Mouse (Mus musculus) kidney, embryonic 15.5 days (tissue): ENCODE data around the gene Morn3. TPM values are rescaled to one million over a fixed set of nuclear protein-coding genes. Genes with fewer than 3 reads are reported as not detected.
A peak's percentile ranks its signal among the peaks of the same experiment; 100 is the strongest.

ENCODE experiments used
- ATAC-seq: fragments of 200-750 bp; cut with Nextera tagmentation; replicated peaks from 2 replicates; pipeline ENCODE4 v1.8.0; 2017; ENCODE audit warnings: moderate TSS enrichment; ENCODE audit not compliant: low FRiP score
- H3K27ac ChIP-seq: fragments of 300-500 bp; sonication (generic); 2 replicates; pipeline ENCODE4 v1.5.1; 2015; ENCODE audit warnings: mild to moderate bottlenecking, inconsistent platforms
- H3K27me3 ChIP-seq: fragments of 300-500 bp; sonication (generic); 2 replicates; pipeline ENCODE4 v1.6.1; 2015; ENCODE audit warnings: inconsistent platforms
- H3K36me3 ChIP-seq: fragments of 300-500 bp; sonication (generic); 2 replicates; pipeline ENCODE4 v1.6.1; 2015; ENCODE audit warnings: inconsistent platforms
- H3K4me1 ChIP-seq: fragments of 300-500 bp; sonication (generic); 2 replicates; pipeline ENCODE4 v1.6.1; 2015; ENCODE audit warnings: inconsistent platforms
- H3K4me2 ChIP-seq: fragments of 300-500 bp; sonication (generic); 2 replicates; pipeline ENCODE4 v1.6.1; 2015; ENCODE audit warnings: moderate library complexity, mild to moderate bottlenecking, inconsistent platforms
- H3K4me3 ChIP-seq: fragments of 300-500 bp; sonication (generic); replicated peaks from 2 replicates; pipeline ENCODE4 v1.5.1; 2015; ENCODE audit warnings: mild to moderate bottlenecking, inconsistent platforms
- H3K9ac ChIP-seq: fragments of 300-500 bp; sonication (generic); 2 replicates; pipeline ENCODE4 v1.6.1; 2015; ENCODE audit warnings: mild to moderate bottlenecking, inconsistent platforms
- H3K9me3 ChIP-seq: fragments of 300-500 bp; sonication (generic); replicated peaks from 2 replicates; pipeline ENCODE4 v1.6.1; 2016; ENCODE audit warnings: inconsistent platforms
- WGBS: fragments of 180-500 bp; shearing (Covaris S2); methylation state at CpG from one replicate; pipeline ENCODE4 v1.1.7; 2015; ENCODE audit warnings: mixed read lengths; 5-methylcytosine and 5-hydroxymethylcytosine counted together
- polyA plus RNA-seq: library from polyadenylated mRNA; unstranded; fragments of >200 nt; fragmentation: Nextera tagmentation; extraction: Ambion mirVana; gene quantifications from 2 replicates; pipeline ENCODE4 v1.2.1, GENCODE M21; 2015

Morn3 gene
- polyA plus RNA-seq, 1 experiment from 2014 or later, result 0.26 TPM

DNA sequence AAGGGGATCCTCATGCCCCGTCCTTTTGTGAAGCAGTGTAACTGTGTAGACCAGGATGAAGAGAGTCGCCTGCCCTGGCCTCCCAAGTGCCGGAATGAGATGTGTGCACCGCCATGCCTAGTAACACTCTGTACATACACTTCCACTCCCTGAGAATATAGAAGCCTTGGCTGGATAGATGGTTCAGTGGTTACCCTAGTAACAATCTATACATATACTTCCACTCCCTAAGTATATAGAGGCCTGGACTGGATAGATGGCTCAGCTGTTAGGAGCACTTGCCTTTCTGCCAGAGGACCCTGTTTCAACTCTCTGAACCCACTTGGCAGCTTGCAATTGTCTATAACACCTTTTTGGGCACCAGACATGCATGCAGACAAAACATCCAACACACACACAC, 11.7 kb downstream of the Morn3 start:
- Histone ChIP-seq H3K36me3 (peaks cover 25% of the 10 kb centered on the region), H3K9me3 (no peaks in the 10 kb centered on the region), H3K9ac (no peak overlapping the region), H3K27me3 (no peaks in the 10 kb centered on the region), H3K4me2 (no peak overlapping the region), H3K4me3 (no peak overlapping the region), H3K27ac (peak overlapping the region; percentile 42; the same call in 1 of the 2 replicates), H3K4me1 (peaks cover 11% of the 10 kb centered on the region)
- no peak for ATAC-seq
- WGBS, result 85% methylated on average over 4 of the region's 4 CpGs

DNA sequence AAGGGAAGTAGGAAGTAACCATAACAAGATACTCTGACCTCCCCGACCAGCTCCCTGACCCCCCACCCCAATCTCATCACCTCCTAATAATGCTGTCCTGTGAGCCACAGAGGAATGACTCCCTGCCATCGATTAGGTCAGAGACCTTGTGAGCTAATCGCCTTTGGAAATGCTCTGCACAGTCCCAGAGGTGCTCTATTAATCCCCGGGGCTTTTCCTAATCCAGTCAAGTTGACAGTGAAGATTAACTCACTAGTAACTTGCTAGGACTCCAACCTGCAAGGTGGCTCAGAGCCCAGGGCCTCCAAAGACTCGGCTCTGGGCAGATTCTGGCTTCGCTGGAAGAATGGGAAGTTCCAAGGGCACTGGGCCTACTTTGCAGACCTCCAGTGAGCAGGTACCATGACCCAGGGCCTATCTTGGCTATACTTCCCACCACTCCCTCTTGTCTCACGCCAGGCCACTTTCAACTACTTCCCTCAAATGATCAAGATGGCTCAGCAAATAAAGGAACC, 13.1 kb downstream of the Morn3 start:
- Histone ChIP-seq H3K4me1 (peaks cover under 1% of the 10 kb centered on the region), H3K27ac (no peak overlapping the region), H3K4me3 (no peak overlapping the region), H3K27me3 (no peaks in the 10 kb centered on the region), H3K4me2 (no peak overlapping the region), H3K9me3 (no peaks in the 10 kb centered on the region), H3K36me3 (peaks cover 37% of the 10 kb centered on the region), H3K9ac (no peak overlapping the region)
- no peak for ATAC-seq
- WGBS, result 74% methylated on average over 7 of the region's 7 CpGs

DNA sequence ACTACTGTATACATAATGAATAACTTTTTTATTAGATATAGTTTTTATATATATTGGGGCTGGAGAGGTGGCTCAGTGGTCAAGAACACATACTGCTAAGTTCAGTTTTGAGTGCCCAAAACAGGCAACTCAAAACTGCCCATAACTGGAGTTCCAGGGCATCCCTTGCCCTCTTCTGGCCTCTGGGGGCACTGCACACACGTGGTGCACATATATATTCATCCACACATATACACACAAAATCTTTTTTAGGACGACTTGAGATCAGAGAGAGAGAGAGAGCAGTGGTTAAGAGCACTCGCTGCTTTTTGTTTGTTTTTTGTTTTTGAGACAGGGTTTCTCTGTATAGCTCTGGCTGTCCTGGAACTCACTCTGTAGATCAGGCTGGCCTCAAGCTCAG, 15.5 kb downstream of the Morn3 start:
- WGBS, result 88% methylated on average over 3 of the region's 3 CpGs
- ATAC-seq, result no peak
- H3K27me3 ChIP-seq, result no peaks in the 10 kb centered on the region
- H3K9me3 ChIP-seq, result no peaks in the 10 kb centered on the region
- no peak overlapping the region for H3K4me2 ChIP-seq
- H3K4me1 ChIP-seq, result peaks cover 11% of the 10 kb centered on the region
- H3K9ac ChIP-seq, result no peak overlapping the region
- no peak overlapping the region for H3K4me3 ChIP-seq
- H3K36me3 ChIP-seq, result peaks cover 37% of the 10 kb centered on the region
- H3K27ac ChIP-seq, result no peak overlapping the region

DNA sequence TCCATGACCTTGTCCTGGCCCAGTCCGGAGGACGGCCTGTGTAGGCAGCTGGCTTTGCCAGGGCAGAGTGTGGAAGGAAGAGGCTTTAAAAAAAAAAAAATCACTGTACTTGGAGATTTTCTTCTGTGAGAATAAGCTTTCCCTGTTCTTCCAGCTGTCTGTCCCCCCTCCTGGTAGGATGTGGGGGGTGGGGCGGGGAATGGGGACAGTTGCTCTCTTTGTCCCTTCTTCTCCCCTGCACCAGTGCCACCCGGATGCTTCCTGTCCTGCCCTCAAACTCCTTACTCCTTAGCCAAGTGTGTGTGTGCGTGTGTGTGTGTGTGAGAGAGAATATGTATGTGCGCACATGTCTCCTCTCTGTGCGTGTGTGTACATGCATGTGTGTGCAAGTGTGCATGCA, 17.1 kb downstream of the Morn3 start:
- WGBS, result 86% methylated on average over 7 of the region's 7 CpGs
- no peaks in the 10 kb centered on the region for H3K27me3 ChIP-seq
- H3K4me3 ChIP-seq, result no peak overlapping the region
- peaks cover 26% of the 10 kb centered on the region for H3K4me1 ChIP-seq
- H3K27ac ChIP-seq, result no peak overlapping the region
- H3K9ac ChIP-seq, result no peak overlapping the region
- ATAC-seq, result no peak
- no peak overlapping the region for H3K4me2 ChIP-seq
- H3K9me3 ChIP-seq, result no peaks in the 10 kb centered on the region
- peaks cover 37% of the 10 kb centered on the region for H3K36me3 ChIP-seq

DNA sequence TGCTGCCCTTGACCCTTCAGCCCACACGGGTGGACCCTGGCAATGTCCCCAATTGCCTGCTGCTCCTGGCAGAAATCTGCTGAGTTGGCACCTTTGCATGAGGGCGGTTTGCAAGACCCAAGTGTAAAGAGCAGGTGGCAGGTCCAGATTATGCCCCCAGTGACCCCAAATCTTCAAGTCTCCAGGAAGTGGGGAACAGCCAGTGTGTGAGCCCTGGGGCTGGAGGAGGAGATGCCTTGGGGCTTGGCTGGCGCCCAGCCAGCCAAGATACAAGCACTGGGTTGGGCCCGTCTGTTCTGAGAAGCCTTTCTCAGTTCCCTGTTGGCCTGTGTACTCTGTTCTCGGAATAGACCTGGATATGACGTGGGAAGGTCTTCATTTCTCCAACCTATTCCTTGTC, 19.4 kb downstream of the Morn3 start:
- no peak overlapping the region for H3K4me3 ChIP-seq
- H3K27me3 ChIP-seq, result no peaks in the 10 kb centered on the region
- H3K27ac ChIP-seq, result no peak overlapping the region
- H3K9ac ChIP-seq, result no peak overlapping the region
- ATAC-seq, result no peak
- no peaks in the 10 kb centered on the region for H3K9me3 ChIP-seq
- no peak overlapping the region for H3K4me2 ChIP-seq
- peaks cover 28% of the 10 kb centered on the region for H3K4me1 ChIP-seq
- peaks cover 36% of the 10 kb centered on the region for H3K36me3 ChIP-seq
- WGBS, result 58% methylated on average over 6 of the region's 6 CpGs

DNA sequence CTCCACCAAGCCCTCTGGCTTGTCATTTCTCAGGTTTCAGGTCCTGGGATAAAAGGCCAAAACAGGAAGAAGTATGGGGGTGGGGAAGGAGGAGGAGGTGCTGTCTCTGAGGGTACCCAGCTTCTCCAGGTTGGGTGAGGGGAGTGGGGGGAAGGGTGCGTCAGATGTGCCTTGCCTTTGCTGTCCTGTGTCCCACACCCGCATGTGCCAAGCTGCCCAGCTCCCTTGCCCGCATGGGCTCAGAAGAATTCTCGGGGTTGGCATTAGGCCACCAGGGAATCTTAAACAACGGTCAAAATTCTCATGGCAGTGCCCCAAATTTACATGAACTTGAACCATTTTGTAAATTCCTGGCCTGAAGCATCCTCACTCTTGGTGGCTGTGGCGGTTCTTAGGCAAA, 20.4 kb downstream of the Morn3 start:
- H3K4me2 ChIP-seq, result no peak overlapping the region
- H3K4me3 ChIP-seq, result no peak overlapping the region
- no peak for ATAC-seq
- peaks cover 28% of the 10 kb centered on the region for H3K4me1 ChIP-seq
- H3K27me3 ChIP-seq, result no peaks in the 10 kb centered on the region
- 58% methylated on average over 6 of the region's 6 CpGs for WGBS
- H3K9ac ChIP-seq, result no peak overlapping the region
- no peak overlapping the region for H3K27ac ChIP-seq
- peaks cover 30% of the 10 kb centered on the region for H3K36me3 ChIP-seq
- no peaks in the 10 kb centered on the region for H3K9me3 ChIP-seq

DNA sequence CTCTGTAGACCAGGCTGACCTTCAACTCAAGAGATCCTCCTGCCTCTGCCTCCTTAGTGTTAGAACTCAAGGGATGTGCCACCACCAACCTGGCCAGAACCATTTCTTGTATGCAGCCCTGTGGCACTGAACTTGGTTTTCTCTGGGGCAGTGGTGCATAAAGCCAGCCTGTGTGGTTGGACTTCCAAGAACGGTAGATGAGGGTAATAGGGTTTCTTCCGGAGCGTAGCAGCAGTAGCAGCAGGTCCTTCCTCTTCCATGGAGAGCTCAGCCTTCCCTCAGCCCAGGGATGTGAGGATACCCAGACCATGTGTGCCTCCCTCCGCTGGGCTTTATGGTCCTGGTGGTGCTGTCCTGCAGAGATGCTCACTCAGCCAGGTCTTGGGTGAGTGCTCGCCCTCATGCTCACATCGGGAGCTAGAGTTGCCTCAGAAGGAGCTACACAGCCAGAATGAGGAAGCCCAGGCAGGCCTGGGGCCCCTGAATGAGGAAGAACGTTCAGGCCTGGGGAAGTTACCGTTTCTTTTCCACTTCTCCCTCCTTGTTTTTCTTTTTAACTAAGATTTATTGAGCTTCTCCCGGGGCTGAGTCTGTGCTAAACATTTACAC, 21.7 kb downstream of the Morn3 start:
- Histone ChIP-seq H3K9me3 (no peaks in the 10 kb centered on the region), H3K36me3 (peaks cover 16% of the 10 kb centered on the region), H3K4me3 (no peak overlapping the region), H3K27me3 (no peaks in the 10 kb centered on the region), H3K9ac (no peak overlapping the region), H3K4me1 (peaks cover 28% of the 10 kb centered on the region), H3K4me2 (no peak overlapping the region), H3K27ac (peak overlapping the region; percentile 54)
- peak; percentile 56; the same call in 1 of the 2 replicates for ATAC-seq
- WGBS, result 28% methylated on average over 9 of the region's 9 CpGs

DNA sequence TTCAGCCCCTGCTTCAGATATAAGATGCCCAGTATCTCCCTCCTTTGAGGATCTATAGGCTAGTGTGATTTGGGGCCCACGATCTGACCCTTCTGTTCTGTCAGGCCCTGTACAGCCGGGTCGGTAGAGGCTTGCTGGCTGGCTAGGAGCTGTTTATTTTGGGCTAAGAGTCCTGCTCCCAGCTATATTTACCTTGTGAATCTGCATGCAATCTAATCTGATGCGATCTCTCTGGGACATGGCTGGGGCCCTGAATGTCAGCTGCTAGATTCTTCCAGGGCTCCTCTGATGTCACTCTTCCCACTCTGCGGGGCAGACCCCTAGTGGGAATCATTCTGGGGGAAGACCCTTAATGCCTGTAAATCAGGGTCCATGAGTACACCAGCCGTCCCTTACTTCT, 22.5 kb downstream of the Morn3 start:
- H3K36me3 ChIP-seq, result peaks cover 9% of the 10 kb centered on the region
- H3K27ac ChIP-seq, result no peak overlapping the region
- 83% methylated on average over 6 of the region's 6 CpGs for WGBS
- H3K4me3 ChIP-seq, result no peak overlapping the region
- H3K4me1 ChIP-seq, result peaks cover 34% of the 10 kb centered on the region
- H3K4me2 ChIP-seq, result no peak overlapping the region
- H3K27me3 ChIP-seq, result no peaks in the 10 kb centered on the region
- no peak for ATAC-seq
- no peaks in the 10 kb centered on the region for H3K9me3 ChIP-seq
- H3K9ac ChIP-seq, result no peak overlapping the region

DNA sequence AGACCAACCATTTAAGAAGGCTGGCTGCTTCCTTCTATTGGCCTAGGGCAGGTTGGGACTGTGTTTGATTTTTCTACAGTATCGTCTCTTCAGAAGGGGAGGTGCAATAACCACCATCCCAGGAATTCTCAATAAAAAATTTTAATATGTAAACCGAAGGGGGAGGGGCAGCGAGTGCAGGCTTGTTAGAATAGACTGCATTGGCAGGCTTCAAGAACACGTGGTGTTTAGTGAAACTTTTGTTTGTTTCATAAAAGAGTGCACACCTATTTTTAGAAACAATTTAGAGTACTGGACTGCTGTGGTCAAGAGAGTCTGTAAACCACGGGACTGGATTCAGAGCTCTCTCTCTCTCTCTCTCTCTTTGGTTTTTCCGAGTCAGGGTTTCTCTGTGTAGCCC, 23.8 kb downstream of the Morn3 start:
- peaks cover 4% of the 10 kb centered on the region; the same call in 1 of the 2 replicates for H3K36me3 ChIP-seq
- WGBS, result 84% methylated on average over 6 of the region's 6 CpGs
- H3K9ac ChIP-seq, result no peak overlapping the region
- no peak overlapping the region for H3K4me2 ChIP-seq
- H3K4me3 ChIP-seq, result no peak overlapping the region
- no peaks in the 10 kb centered on the region for H3K9me3 ChIP-seq
- peaks cover 46% of the 10 kb centered on the region for H3K4me1 ChIP-seq
- no peaks in the 10 kb centered on the region for H3K27me3 ChIP-seq
- ATAC-seq, result no peak
- H3K27ac ChIP-seq, result no peak overlapping the region

DNA sequence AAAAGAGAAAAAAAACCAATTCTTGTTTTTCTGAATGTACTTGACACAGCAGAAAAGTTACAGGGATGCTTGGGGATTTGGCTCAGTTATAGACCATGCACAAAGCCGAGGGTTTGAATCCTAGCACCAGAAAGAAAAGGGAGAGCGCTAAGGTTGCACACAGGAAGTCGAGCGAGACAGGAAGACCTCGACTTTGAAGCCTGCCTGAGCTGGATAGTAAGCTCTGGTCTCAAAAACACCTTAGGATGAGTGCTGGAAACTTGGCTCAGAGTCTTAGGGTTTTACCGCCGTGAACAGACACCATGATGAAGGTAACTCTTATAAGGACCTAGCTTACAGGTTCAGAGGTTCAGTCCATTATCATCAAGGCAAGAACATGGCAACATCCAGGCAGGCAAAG, 25.4 kb downstream of the Morn3 start:
- H3K9ac ChIP-seq, result no peak overlapping the region
- no peaks in the 10 kb centered on the region for H3K9me3 ChIP-seq
- H3K4me3 ChIP-seq, result no peak overlapping the region
- H3K4me2 ChIP-seq, result no peak overlapping the region
- peaks cover 4% of the 10 kb centered on the region; the same call in 1 of the 2 replicates for H3K36me3 ChIP-seq
- 83% methylated on average over 7 of the region's 7 CpGs for WGBS
- peaks cover 52% of the 10 kb centered on the region for H3K4me1 ChIP-seq
- no peaks in the 10 kb centered on the region for H3K27me3 ChIP-seq
- no peak for ATAC-seq
- H3K27ac ChIP-seq, result no peak overlapping the region

DNA sequence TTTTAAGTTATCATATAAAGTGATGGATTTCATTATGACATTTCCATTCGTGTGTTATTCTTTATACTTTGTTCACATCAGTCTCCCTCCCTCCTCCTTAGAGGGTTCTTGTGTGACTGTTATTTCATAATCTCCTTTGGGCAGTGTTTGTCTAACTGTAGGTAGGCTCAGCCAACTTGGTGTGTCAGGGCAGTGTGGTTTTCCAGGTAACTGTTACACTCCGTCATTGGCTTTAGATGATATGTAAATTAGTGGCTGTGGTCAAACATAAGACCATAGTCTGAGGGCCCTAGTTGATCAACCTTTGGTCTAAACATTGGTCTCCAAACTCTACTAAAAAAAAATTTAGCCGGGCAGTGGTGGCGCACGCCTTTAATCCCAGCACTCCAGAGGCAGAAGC, 26.4 kb downstream of the Morn3 start:
- Histone ChIP-seq H3K4me3 (no peak overlapping the region), H3K4me2 (no peak overlapping the region), H3K36me3 (peaks cover 4% of the 10 kb centered on the region; the same call in 1 of the 2 replicates), H3K9me3 (no peaks in the 10 kb centered on the region), H3K27me3 (no peaks in the 10 kb centered on the region), H3K9ac (no peak overlapping the region), H3K4me1 (peaks cover 53% of the 10 kb centered on the region), H3K27ac (no peak overlapping the region)
- ATAC-seq, result no peak
- 91% methylated on average over 5 of the region's 5 CpGs for WGBS

DNA sequence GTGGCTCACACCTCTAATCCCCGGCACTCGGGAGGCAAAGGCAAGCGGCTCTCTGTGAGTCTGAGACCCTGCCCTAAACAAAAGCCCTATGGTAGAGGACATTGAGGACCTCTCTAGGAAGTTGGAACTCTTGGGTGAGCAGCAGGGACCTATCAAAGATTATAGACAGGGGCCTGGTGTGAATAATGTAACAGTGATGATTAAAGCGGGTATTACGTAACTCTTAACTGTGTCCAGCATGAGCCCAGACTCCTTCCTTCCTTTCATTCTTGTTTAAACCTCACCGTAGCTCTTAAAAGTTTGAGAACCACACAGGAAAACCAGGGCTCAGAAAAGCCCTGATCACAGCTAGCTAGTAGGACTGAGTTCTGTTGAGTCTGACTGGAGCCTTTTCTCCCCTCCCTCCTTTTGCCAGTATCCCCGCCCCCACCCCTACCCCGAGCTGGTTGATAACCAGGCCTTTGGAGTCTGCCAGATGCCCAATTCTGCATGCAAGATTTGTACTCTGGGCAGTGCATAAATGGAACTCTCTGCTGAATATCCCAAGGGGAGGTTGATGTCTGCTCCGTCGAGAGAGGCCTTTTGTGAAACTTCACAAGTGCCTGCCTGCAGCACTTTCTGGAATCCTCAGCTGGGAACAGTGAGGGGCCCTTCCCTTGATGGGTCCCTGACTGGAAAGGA, 27.3 kb downstream of the Morn3 start:
- Histone ChIP-seq H3K9ac (no peak overlapping the region), H3K4me3 (no peak overlapping the region), H3K4me2 (no peak overlapping the region), H3K36me3 (peaks cover 4% of the 10 kb centered on the region; the same call in 1 of the 2 replicates), H3K27me3 (no peaks in the 10 kb centered on the region), H3K9me3 (no peaks in the 10 kb centered on the region), H3K27ac (peak overlapping the region; percentile 32; the same call in 1 of the 2 replicates), H3K4me1 (peaks cover 50% of the 10 kb centered on the region)
- ATAC-seq, result no peak
- WGBS, result 64% methylated on average over 10 of the region's 10 CpGs
